Comparison of ENCODE assay signal across 9 mouse cellular contexts in genomic region chr3:54352891-54353652, GRCm38 (mm10). TPM values are rescaled to one million over a fixed set of nuclear protein-coding genes. Genes with fewer than 3 reads are reported as not detected.
DNase-seq lines count a peak whose midpoint lies in the region; ATAC-seq and TF ChIP-seq lines count a peak whose summit lies in the region.
"Had no signal": no experiment of that assay in that cellular context is flagged by ENCODE, and none has a peak within 500 bp of the region (broad histone marks: within the 10 kb centered on the region; RNA-seq: fewer than 3 reads in every experiment).

No protein-coding gene starts in this region.

- no peak overlapping the region for H3K27ac ChIP-seq in lung, postnatal 0 days (ENCODE audit: low read length)
- H3K27ac ChIP-seq: heart, embryonic 13.5 days had no signal

- H3K4me2 ChIP-seq in lung, postnatal 0 days (replicated peaks; ENCODE audit: low read depth, low read length), result no peak overlapping the region
- H3K4me2 ChIP-seq: heart, embryonic 13.5 days had no signal

- no peak for TF ChIP-seq EP300 in lung, postnatal 0 days (IDR thresholded peaks at IDR 0.05)

- no peak overlapping the region for H3K4me3 ChIP-seq in lung, postnatal 0 days (ENCODE audit: low read depth, low read length)
- H3K4me3 ChIP-seq: heart, embryonic 13.5 days had no signal

- peak; percentile 65 to 89 for DNase-seq in adrenal gland, adult (ENCODE audit: inconsistent age in 2 of 2, low spot score in 1 of 2)
- peak; percentile 70 for DNase-seq in embryo, embryonic 10 days (ENCODE audit: low spot score)
- peak; percentile 57 for DNase-seq in heart, adult 8-10 months (ENCODE audit: low spot score)
- DNase-seq in kidney, postnatal 4 days, result peak; percentile 86 to 89
- DNase-seq in lung, postnatal 0 days (ENCODE audit: low spot score), result peak; percentile 70
- peak; percentile 53 to 54 for DNase-seq in right cerebral cortex, postnatal 36 days (ENCODE audit: low spot score in 2 of 2)

- no peaks in the 10 kb centered on the region for H3K4me1 ChIP-seq in lung, postnatal 0 days (ENCODE audit: insufficient read depth, low read depth, low read length)

- no peaks in the 10 kb centered on the region for H3K36me3 ChIP-seq in lung, postnatal 0 days (ENCODE audit: insufficient read depth, low read length)
- H3K36me3 ChIP-seq: heart, embryonic 13.5 days had no signal

- no peaks in the 10 kb centered on the region for H3K27me3 ChIP-seq in lung, postnatal 0 days (replicated peaks; ENCODE audit: insufficient read depth, low read length)
- H3K27me3 ChIP-seq: heart, embryonic 13.5 days had no signal

- peak; percentile 87 for TF ChIP-seq CTCF in lung, postnatal 0 days (IDR thresholded peaks at IDR 0.05)

- WGBS in lung, postnatal 0 days, result 23% methylated on average over 9 of the region's 9 CpGs

- no peaks in the 10 kb centered on the region for H3K9me3 ChIP-seq in lung, postnatal 0 days (ENCODE audit: low read length)
- H3K9me3 ChIP-seq: heart, embryonic 13.5 days had no signal

- ATAC-seq in CD4-positive, CD25-positive, alpha-beta regulatory T cell, adult 4 months, result peak; percentile 90
- ATAC-seq in lung, postnatal 0 days, result peak; percentile 52; the same call in 1 of the 2 replicates
- ATAC-seq in erythroblast, adult 5-6 weeks (replicated peaks; ENCODE audit: low FRiP score, poor library complexity, severe bottlenecking), result no peak

- no peak overlapping the region for H3K9ac ChIP-seq in lung, postnatal 0 days (replicated peaks; ENCODE audit: low read depth)
- H3K9ac ChIP-seq: heart, embryonic 13.5 days had no signal

RNA-seq across cellular contexts. Expression of gene Postn, which starts 7.8 kb away (rescaled TPM):
- not detected for polyA plus RNA-seq in CD4-positive, CD25-positive, alpha-beta regulatory T cell, adult 4 months (2017; shearing (Covaris generic))
- total RNA-seq in heart, adult 8-10 months (2022), result 10 to 100 TPM in 2 of 4 experiments, 1 to 10 TPM in 2; 8.7 to 14.6 (median 11.5) TPM
- 199 and 239 TPM in 2 replicates for polyA plus RNA-seq in lung, postnatal 0 days (2015; fragmentation: Nextera tagmentation; extraction: Ambion mirVana)
- not detected in 2 replicates for total RNA-seq in erythroblast, adult 5-6 weeks (2015; ENCODE audit: low replicate concordance)
- not detected in 2 replicates for total RNA-seq in erythroblast, adult 5-6 weeks (2017; ENCODE audit: low replicate concordance)

Comparison
In these comparisons a context has a peak if more than half of its experiments do, and no peak if none do; other contexts are left out.
1. RNA of gene Postn, which starts 7.8 kb away (total RNA-seq): 8.7 to 14.6 TPM in heart, adult 8-10 months; not detected in erythroblast, adult 5-6 weeks; every median in the first group is over 4 times any median in the second.
2. Peak in every context shown above with its lines, with median percentiles within 50 percentile points of each other: DNase-seq.